ENCODE assay signal across 7 mouse cellular contexts in the genomic region with DNA sequence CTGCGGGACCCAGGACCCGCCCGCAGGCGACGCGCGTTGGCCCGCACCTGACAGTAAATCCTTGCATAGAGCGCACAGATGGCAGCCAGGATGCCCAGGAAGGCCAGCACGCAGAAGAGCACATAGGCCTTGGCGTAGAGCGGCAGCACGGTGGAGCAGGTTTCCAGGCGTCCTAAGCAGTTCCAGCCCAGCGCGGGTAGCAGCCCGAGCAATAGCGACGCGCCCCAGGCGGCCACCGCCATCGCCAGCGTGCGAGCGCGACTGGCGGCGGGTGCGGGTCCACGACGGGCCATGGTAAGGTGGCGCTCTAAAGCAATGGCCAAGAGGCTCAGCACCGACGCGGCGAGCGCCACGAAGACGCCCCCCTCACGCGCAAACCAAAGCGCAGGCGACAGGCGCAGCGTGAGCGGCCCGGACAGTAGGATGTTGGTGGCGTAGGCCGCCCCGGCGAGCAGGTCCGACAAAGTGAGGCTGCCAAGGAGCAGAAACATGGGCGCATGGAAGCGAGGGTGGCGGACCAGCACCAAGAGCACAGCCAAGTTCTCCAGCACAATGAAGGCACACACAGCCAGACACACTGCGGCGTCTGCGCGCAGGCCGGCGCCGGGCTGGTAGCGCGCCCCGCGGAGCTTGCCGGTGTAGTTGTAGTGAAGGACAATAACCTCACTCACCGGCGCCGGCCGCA. TPM values are rescaled to one million over a fixed set of nuclear protein-coding genes. Genes with fewer than 3 reads are reported as not detected.
DNase-seq lines count a peak whose midpoint lies in the region; ATAC-seq and TF ChIP-seq lines count a peak whose summit lies in the region.

No protein-coding gene starts in this region.

- no peak overlapping the region; the same call in 1 of the 2 replicates for H3K9ac ChIP-seq in forebrain, embryonic 11.5 days (ENCODE audit: low read length)

- no peak overlapping the region for H3K27ac ChIP-seq in forebrain, embryonic 11.5 days (ENCODE audit: low read depth, low read length)

- peaks cover 70% of the 10 kb centered on the region for H3K27me3 ChIP-seq in forebrain, embryonic 11.5 days (ENCODE audit: control insufficient read depth, insufficient read depth, low read length)
- H3K27me3 ChIP-seq in myocyte (ENCODE audit: control insufficient read depth, insufficient read depth, insufficient read length): peaks cover 25% of the 10 kb centered on the region

- TF ChIP-seq POLR2A in lung, adult 2 months (IDR thresholded peaks at IDR 0.05; ENCODE audit: borderline replicate concordance, extremely low read depth, low read depth, low read length): no peak
- no peak for TF ChIP-seq POLR2A in myocyte (IDR thresholded peaks at IDR 0.05; ENCODE audit: insufficient read length, low read depth)

- no peak for TF ChIP-seq CTCF in lung, adult 2 months (IDR thresholded peaks at IDR 0.05; ENCODE audit: insufficient read depth, low read length)

- peak overlapping the region; percentile 49 for H3ac ChIP-seq in myocyte (ENCODE audit: control insufficient read depth, insufficient read length)

- H3K79me2 ChIP-seq in myocyte (ENCODE audit: control insufficient read depth, insufficient read depth): no peaks in the 10 kb centered on the region

- no peaks in the 10 kb centered on the region for H3K9me3 ChIP-seq in forebrain, embryonic 11.5 days (ENCODE audit: control insufficient read depth, low read length)

- H3K36me3 ChIP-seq in forebrain, embryonic 11.5 days (ENCODE audit: control insufficient read depth, insufficient read depth, low read length): no peaks in the 10 kb centered on the region
- no peaks in the 10 kb centered on the region for H3K36me3 ChIP-seq in myocyte (ENCODE audit: control insufficient read depth, insufficient read depth)

- peak overlapping the region; percentile 54 for H3K4me2 ChIP-seq in forebrain, embryonic 11.5 days (ENCODE audit: low read depth, low read length, severe bottlenecking)
- H3K4me2 ChIP-seq in myocyte (ENCODE audit: low read depth): no peak overlapping the region

- no peak for DNase-seq in lung, adult 2 months
- DNase-seq in lung, postnatal 36 days: no peak
- DNase-seq in cerebellum, adult 11-12 months: peak; percentile 82
- DNase-seq in forebrain, embryonic 11.5 days (ENCODE audit: low spot score): peak; percentile 59
- DNase-seq in kidney, postnatal 4 days: peak; percentile 44 to 59
- DNase-seq in urinary bladder, adult 2 months (ENCODE audit: low spot score): no peak

- ATAC-seq in forebrain, embryonic 11.5 days (replicated peaks; ENCODE audit: low FRiP score): no peak

- H3K4me3 ChIP-seq in lung, adult 2 months (replicated peaks; ENCODE audit: extremely low read depth, low read depth, low read length): peak overlapping the region; percentile 19
- H3K4me3 ChIP-seq in forebrain, embryonic 11.5 days (ENCODE audit: low read depth, low read length): peak overlapping the region; percentile 25
- H3K4me3 ChIP-seq in myocyte: no peak overlapping the region

- peaks cover 6% of the 10 kb centered on the region; the same call in 1 of the 2 replicates for H3K4me1 ChIP-seq in lung, adult 2 months (ENCODE audit: control insufficient read depth, insufficient read depth, low read length)
- H3K4me1 ChIP-seq in forebrain, embryonic 11.5 days (replicated peaks; ENCODE audit: control insufficient read depth, insufficient read depth, low read length): peaks cover 10% of the 10 kb centered on the region; the same call in 1 of the 2 replicates

- 3% methylated on average over 71 of the region's 72 CpGs for WGBS in lung, adult 2 months
- under 1% methylated on average over 72 of the region's 72 CpGs for WGBS in forebrain, embryonic 11.5 days

TF ChIP-seq in myocyte, 11 proteins besides CTCF, POLR2A, EP300 and RAD21:
- TF ChIP-seq MYOG (IDR thresholded peaks at IDR 0.05; ENCODE audit: control insufficient read depth in 1 of 3, insufficient read depth in 1 of 3, insufficient read length in 2 of 3, low read depth in 2 of 3) (no peak), MYOD1 (IDR thresholded peaks at IDR 0.05; ENCODE audit: control insufficient read depth in 1 of 3, insufficient read length in 2 of 3, low read depth in 2 of 3) (no peak), SRF (IDR thresholded peaks at IDR 0.05; ENCODE audit: control insufficient read depth, insufficient read length, low read depth) (no peak), CEBPB (IDR thresholded peaks at IDR 0.05; ENCODE audit: insufficient read depth, poor library complexity, severe bottlenecking) (no peak), POLR2AphosphoS2 (IDR thresholded peaks at IDR 0.05; ENCODE audit: insufficient read length, low read depth) (no peak), TCF12 (IDR thresholded peaks at IDR 0.05; ENCODE audit: insufficient read depth, poor library complexity, severe bottlenecking) (no peak), MAX (IDR thresholded peaks at IDR 0.05; ENCODE audit: low read depth) (no peak), TCF3 (IDR thresholded peaks at IDR 0.05; ENCODE audit: insufficient read length, low read depth) (no peak), REST (IDR thresholded peaks at IDR 0.05; ENCODE audit: insufficient read depth, insufficient read length) (no peak), USF1 (IDR thresholded peaks at IDR 0.05; ENCODE audit: low read depth) (no peak), E2F4 (IDR thresholded peaks at IDR 0.05; ENCODE audit: insufficient read depth) (no peak)

RNA-seq across cellular contexts. Expression of a gene that starts 3.7 kb away (rescaled TPM):
- 9.7 and 11.3 TPM in 2 replicates for polyA plus RNA-seq in lung, adult 2 months (2012; rRNA removed)
- 0.09 and 0.11 TPM in 2 replicates for polyA plus RNA-seq in forebrain, embryonic 11.5 days (2014; fragmentation: Nextera tagmentation; extraction: Ambion mirVana)
- polyA plus RNA-seq in myocyte (2012; fragmentation: generic; extraction: Trizol): 0.22 TPM
- polyA plus RNA-seq in urinary bladder, adult 2 months (2012; rRNA removed): 0.32 and 0.47 TPM in 2 replicates

RNA-seq across cellular contexts. Expression of a gene that starts 5.4 kb away (rescaled TPM):
- polyA plus RNA-seq in lung, adult 2 months (2012; rRNA removed): 81.2 and 88.3 TPM in 2 replicates
- polyA plus RNA-seq in forebrain, embryonic 11.5 days (2014; fragmentation: Nextera tagmentation; extraction: Ambion mirVana): 35.9 and 41.3 TPM in 2 replicates
- 34.1 TPM for polyA plus RNA-seq in myocyte (2012; fragmentation: generic; extraction: Trizol)
- 36.8 and 38.7 TPM in 2 replicates for polyA plus RNA-seq in urinary bladder, adult 2 months (2012; rRNA removed)

RNA-seq across cellular contexts. Expression of a gene that starts 20.5 kb away (rescaled TPM):
- polyA plus RNA-seq in lung, adult 2 months (2012; rRNA removed): 31.9 and 36.8 TPM in 2 replicates
- polyA plus RNA-seq in forebrain, embryonic 11.5 days (2014; fragmentation: Nextera tagmentation; extraction: Ambion mirVana): 55.7 and 57.9 TPM in 2 replicates
- 39.8 TPM for polyA plus RNA-seq in myocyte (2012; fragmentation: generic; extraction: Trizol)
- polyA plus RNA-seq in urinary bladder, adult 2 months (2012; rRNA removed): 23.6 and 27.3 TPM in 2 replicates

RNA-seq across cellular contexts. Expression of a gene that starts 43.2 kb away (rescaled TPM):
- polyA plus RNA-seq in lung, adult 2 months (2012; rRNA removed): 16.9 and 21.5 TPM in 2 replicates
- 16.3 and 22.3 TPM in 2 replicates for polyA plus RNA-seq in forebrain, embryonic 11.5 days (2014; fragmentation: Nextera tagmentation; extraction: Ambion mirVana)
- 31.4 TPM for polyA plus RNA-seq in myocyte (2012; fragmentation: generic; extraction: Trizol)
- 31.0 and 31.8 TPM in 2 replicates for polyA plus RNA-seq in urinary bladder, adult 2 months (2012; rRNA removed)

RNA-seq across cellular contexts. Expression of a gene that starts 46.6 kb away (rescaled TPM):
- polyA plus RNA-seq in lung, adult 2 months (2012; rRNA removed): 33.5 and 34.7 TPM in 2 replicates
- 58.6 and 60.8 TPM in 2 replicates for polyA plus RNA-seq in forebrain, embryonic 11.5 days (2014; fragmentation: Nextera tagmentation; extraction: Ambion mirVana)
- 53.2 TPM for polyA plus RNA-seq in myocyte (2012; fragmentation: generic; extraction: Trizol)
- 17.9 and 18.2 TPM in 2 replicates for polyA plus RNA-seq in urinary bladder, adult 2 months (2012; rRNA removed)

Comparison
In these comparisons a context has a peak if more than half of its experiments do, and no peak if none do; other contexts are left out.
1. DNase-seq: peak in cerebellum, adult 11-12 months (single experiment), forebrain, embryonic 11.5 days (single experiment) and kidney, postnatal 4 days (2 of 2); none in lung, adult 2 months (single experiment), lung, postnatal 36 days (single experiment) and urinary bladder, adult 2 months (single experiment).